Mouse (Mus musculus): ENCODE data around the gene Muc3a. TPM values are rescaled to one million over a fixed set of nuclear protein-coding genes. Genes with fewer than 3 reads are reported as not detected.

Muc3a gene
- polyA plus RNA-seq, 1 experiment from 2014 or later, result 0.09 TPM

DNA sequence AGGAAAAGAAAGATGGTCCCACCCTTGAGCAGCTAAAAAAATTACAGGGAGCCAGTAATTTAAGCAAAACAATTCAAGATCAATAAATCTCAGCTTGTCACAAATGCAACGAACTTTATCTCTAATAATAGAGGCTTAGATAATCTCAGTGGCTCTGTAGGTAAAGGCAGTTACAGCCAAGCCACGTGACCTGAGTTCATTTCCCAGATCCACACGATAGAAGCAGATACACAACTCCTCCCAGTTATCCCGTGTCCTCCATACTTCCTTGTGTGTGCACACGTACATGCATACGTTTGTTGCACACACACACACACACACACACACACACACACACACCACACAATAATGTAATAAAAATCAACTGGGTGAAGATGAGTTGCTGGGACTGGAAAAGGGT, 38.2 kb downstream of the Muc3a start:
- Histone ChIP-seq H3K4me3 (replicated peaks; ENCODE audit: low read length) (no peak overlapping the region), H3K9me3 (ENCODE audit: control insufficient read depth, low read length) (no peaks in the 10 kb centered on the region), H3K4me2 (replicated peaks) (no peak overlapping the region), H3K36me3 (replicated peaks; ENCODE audit: control insufficient read depth, insufficient read depth) (no peaks in the 10 kb centered on the region), H3K27me3 (ENCODE audit: control insufficient read depth, insufficient read depth, low read length) (no peaks in the 10 kb centered on the region), H3K9ac (no peak overlapping the region), H3K4me1 (replicated peaks; ENCODE audit: control insufficient read depth, insufficient read depth, low read length) (no peaks in the 10 kb centered on the region), H3K27ac (no peak overlapping the region)
- WGBS, result 85% methylated on average over 6 of the region's 6 CpGs
- DNase-seq (ENCODE audit: low spot score), result no peak
- no peak for ATAC-seq (ENCODE audit: low FRiP score)

DNA sequence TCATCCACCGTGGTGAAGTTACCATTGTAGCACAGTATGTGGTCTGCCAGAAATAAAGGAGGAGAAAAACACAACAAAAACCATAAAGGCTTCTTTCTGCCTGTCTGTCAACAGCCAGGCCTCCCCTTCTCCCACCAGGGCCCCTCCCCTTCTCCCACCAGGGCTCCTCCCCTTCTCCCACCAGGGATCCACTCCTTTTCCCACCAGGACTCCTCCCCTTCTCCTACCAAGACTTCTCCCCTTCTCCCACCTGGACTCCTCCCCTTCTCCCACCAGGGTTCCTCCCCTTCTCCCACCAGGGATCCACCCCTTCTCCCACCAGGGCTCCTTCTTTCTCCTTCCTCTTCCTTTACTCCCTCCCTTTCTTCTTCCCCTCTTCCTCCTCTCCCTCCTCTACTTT, 39.6 kb downstream of the Muc3a start:
- no peak overlapping the region for H3K27ac ChIP-seq
- H3K9ac ChIP-seq, result no peak overlapping the region
- H3K27me3 ChIP-seq (ENCODE audit: control insufficient read depth, insufficient read depth, low read length), result no peaks in the 10 kb centered on the region
- DNase-seq (ENCODE audit: low spot score) (no peak), ATAC-seq (ENCODE audit: low FRiP score) (no peak)
- no peak overlapping the region for H3K4me2 ChIP-seq (replicated peaks)
- WGBS, result 0% methylated on average over 1 of the region's 1 CpGs
- H3K36me3 ChIP-seq (replicated peaks; ENCODE audit: control insufficient read depth, insufficient read depth), result no peaks in the 10 kb centered on the region
- no peaks in the 10 kb centered on the region for H3K4me1 ChIP-seq (replicated peaks; ENCODE audit: control insufficient read depth, insufficient read depth, low read length)
- no peaks in the 10 kb centered on the region for H3K9me3 ChIP-seq (ENCODE audit: control insufficient read depth, low read length)
- no peak overlapping the region for H3K4me3 ChIP-seq (replicated peaks; ENCODE audit: low read length)

DNA sequence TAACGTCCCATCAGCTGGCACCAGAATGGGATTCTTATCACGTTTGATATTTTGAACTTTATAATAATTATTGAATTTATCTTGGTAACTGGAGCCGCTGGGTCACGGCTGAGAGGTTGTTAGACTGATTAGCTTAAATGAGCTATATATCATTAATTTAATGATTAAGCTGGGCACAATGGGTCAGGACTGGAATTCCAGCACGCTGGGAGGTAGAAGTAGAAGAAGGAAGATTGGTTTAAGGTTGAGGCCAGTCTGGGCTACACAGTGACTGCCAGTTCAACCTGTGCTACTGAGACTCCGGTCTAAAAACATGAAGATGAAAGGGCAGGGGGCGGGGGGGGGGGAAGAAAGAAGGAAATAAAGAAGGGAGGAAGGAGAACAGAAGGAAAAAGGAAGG, 40.7 kb downstream of the Muc3a start:
- H3K4me1 ChIP-seq (replicated peaks; ENCODE audit: control insufficient read depth, insufficient read depth, low read length), result no peaks in the 10 kb centered on the region
- H3K9me3 ChIP-seq (ENCODE audit: control insufficient read depth, low read length), result no peaks in the 10 kb centered on the region
- H3K36me3 ChIP-seq (replicated peaks; ENCODE audit: control insufficient read depth, insufficient read depth), result no peaks in the 10 kb centered on the region
- no peak overlapping the region for H3K9ac ChIP-seq
- 64% methylated on average over 7 of the region's 7 CpGs for WGBS
- H3K4me2 ChIP-seq (replicated peaks), result no peak overlapping the region
- no peak overlapping the region for H3K4me3 ChIP-seq (replicated peaks; ENCODE audit: low read length)
- no peak for ATAC-seq (ENCODE audit: low FRiP score)
- no peak for DNase-seq (ENCODE audit: low spot score)
- H3K27me3 ChIP-seq (ENCODE audit: control insufficient read depth, insufficient read depth, low read length), result no peaks in the 10 kb centered on the region
- no peak overlapping the region for H3K27ac ChIP-seq

DNA sequence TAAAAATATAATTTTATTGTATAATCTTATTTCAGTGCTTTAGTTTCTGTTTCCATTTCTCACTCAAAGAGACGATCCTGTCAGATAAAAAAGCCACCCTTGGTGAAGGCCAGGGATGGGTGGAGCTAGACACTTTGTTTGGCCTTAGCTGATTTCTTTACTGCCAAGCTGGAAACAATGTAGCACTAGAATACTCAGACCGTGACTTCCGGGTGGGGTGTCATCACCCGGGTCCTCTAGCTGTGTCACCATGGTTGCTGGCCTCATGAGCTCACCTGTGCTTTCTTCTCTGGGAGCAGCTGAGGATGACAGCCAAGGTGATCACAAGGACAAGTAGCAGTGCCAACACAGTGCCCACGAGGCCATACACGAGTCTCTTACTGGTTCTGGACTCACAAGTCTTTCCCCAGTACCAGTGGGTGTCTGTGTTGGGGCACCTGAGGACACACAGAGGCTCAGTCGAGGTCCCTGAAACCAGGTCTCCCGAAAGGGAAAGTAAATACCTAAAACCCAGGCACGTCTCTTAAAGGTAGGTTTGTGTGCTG, 41.3 kb downstream of the Muc3a start:
- H3K27me3 ChIP-seq (ENCODE audit: control insufficient read depth, insufficient read depth, low read length), result no peaks in the 10 kb centered on the region
- no peaks in the 10 kb centered on the region for H3K36me3 ChIP-seq (replicated peaks; ENCODE audit: control insufficient read depth, insufficient read depth)
- WGBS, result 78% methylated on average over 9 of the region's 9 CpGs
- H3K4me2 ChIP-seq (replicated peaks), result no peak overlapping the region
- ATAC-seq (ENCODE audit: low FRiP score), result no peak
- no peak overlapping the region for H3K9ac ChIP-seq
- H3K4me3 ChIP-seq (replicated peaks; ENCODE audit: low read length), result no peak overlapping the region
- DNase-seq (ENCODE audit: low spot score), result no peak
- H3K9me3 ChIP-seq (ENCODE audit: control insufficient read depth, low read length), result no peaks in the 10 kb centered on the region
- H3K27ac ChIP-seq, result no peak overlapping the region
- H3K4me1 ChIP-seq (replicated peaks; ENCODE audit: control insufficient read depth, insufficient read depth, low read length), result no peaks in the 10 kb centered on the region

DNA sequence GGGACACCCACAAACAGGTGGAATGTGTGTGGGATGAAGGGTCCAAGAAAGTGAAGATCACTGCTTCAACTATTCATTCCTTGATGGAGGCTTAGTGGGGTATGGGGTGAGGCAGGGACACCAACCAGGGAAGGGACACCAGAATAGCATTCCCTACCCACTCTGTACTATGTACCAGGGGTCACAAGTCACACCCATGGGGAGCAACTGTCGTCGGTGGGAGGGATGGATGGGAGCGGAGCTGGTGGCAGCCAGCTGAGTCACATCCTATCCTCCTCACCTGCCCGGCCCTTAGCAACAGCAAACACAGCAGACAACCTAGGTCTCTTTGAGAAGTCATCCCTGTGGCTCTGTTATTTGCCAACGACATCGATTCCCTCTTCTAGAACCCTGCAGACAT, 44.6 kb downstream of the Muc3a start:
- no peak for DNase-seq (ENCODE audit: low spot score)
- Histone ChIP-seq H3K4me1 (replicated peaks; ENCODE audit: control insufficient read depth, insufficient read depth, low read length) (no peaks in the 10 kb centered on the region), H3K4me2 (replicated peaks) (no peak overlapping the region), H3K36me3 (replicated peaks; ENCODE audit: control insufficient read depth, insufficient read depth) (no peaks in the 10 kb centered on the region), H3K4me3 (replicated peaks; ENCODE audit: low read length) (no peak overlapping the region), H3K27ac (no peak overlapping the region), H3K27me3 (ENCODE audit: control insufficient read depth, insufficient read depth, low read length) (no peaks in the 10 kb centered on the region), H3K9me3 (ENCODE audit: control insufficient read depth, low read length) (no peaks in the 10 kb centered on the region), H3K9ac (no peak overlapping the region)
- no peak for ATAC-seq (ENCODE audit: low FRiP score)
- 80% methylated on average over 6 of the region's 6 CpGs for WGBS

DNA sequence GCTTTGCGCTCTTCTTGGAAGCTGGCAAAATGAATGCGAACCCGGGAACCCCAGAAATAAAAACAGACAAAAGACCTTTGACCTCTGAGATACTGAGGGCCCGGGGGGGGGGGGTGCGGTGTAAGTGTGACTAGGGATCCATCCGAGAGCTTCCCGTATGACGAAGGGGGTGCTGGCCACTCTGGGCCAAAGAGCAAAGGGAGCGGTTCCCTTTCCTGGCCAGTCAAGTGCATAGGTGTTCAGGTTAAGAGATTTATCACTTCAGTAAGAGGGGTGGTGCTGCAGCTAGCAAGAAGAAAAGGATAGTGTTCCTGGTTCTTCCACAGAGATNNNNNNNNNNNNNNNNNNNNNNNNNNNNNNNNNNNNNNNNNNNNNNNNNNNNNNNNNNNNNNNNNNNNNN, 46.2 kb downstream of the Muc3a start:
- WGBS, result 77% methylated on average over 9 of the region's 9 CpGs
- no peaks in the 10 kb centered on the region for H3K36me3 ChIP-seq (replicated peaks; ENCODE audit: control insufficient read depth, insufficient read depth)
- H3K4me3 ChIP-seq (replicated peaks; ENCODE audit: low read length), result no peak overlapping the region
- DNase-seq (ENCODE audit: low spot score) (no peak), ATAC-seq (ENCODE audit: low FRiP score) (no peak)
- no peaks in the 10 kb centered on the region for H3K9me3 ChIP-seq (ENCODE audit: control insufficient read depth, low read length)
- no peaks in the 10 kb centered on the region for H3K27me3 ChIP-seq (ENCODE audit: control insufficient read depth, insufficient read depth, low read length)
- H3K27ac ChIP-seq, result no peak overlapping the region
- H3K9ac ChIP-seq, result no peak overlapping the region
- no peaks in the 10 kb centered on the region for H3K4me1 ChIP-seq (replicated peaks; ENCODE audit: control insufficient read depth, insufficient read depth, low read length)
- H3K4me2 ChIP-seq (replicated peaks), result no peak overlapping the region

DNA sequence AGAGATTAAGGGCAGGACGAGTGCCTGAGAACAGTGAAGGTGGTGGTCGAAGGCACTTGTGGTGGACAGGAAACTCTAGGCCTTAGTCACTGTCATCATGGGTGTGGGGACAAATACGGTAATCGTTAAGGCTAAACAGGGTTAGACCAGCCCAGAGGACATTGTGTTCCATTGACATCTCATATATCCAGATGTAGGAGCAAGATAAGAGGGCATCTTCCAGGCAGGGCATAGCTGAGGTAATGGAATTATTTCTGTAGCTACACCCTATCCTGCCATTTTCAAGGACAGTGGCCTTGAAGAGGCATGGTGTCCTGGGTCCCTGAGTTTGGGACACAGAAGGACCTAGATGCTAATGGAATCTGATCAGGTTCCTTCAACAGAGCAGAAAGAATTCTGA, 50.3 kb downstream of the Muc3a start:
- WGBS, result 77% methylated on average over 4 of the region's 4 CpGs
- H3K4me1 ChIP-seq (replicated peaks; ENCODE audit: control insufficient read depth, insufficient read depth, low read length), result no peaks in the 10 kb centered on the region
- DNase-seq (ENCODE audit: low spot score), result no peak
- ATAC-seq (ENCODE audit: low FRiP score), result no peak
- no peak overlapping the region for H3K4me2 ChIP-seq (replicated peaks)
- H3K27ac ChIP-seq, result no peak overlapping the region
- no peaks in the 10 kb centered on the region for H3K36me3 ChIP-seq (replicated peaks; ENCODE audit: control insufficient read depth, insufficient read depth)
- no peak overlapping the region for H3K4me3 ChIP-seq (replicated peaks; ENCODE audit: low read length)
- no peaks in the 10 kb centered on the region for H3K9me3 ChIP-seq (ENCODE audit: control insufficient read depth, low read length)
- H3K9ac ChIP-seq, result no peak overlapping the region
- no peaks in the 10 kb centered on the region for H3K27me3 ChIP-seq (ENCODE audit: control insufficient read depth, insufficient read depth, low read length)

DNA sequence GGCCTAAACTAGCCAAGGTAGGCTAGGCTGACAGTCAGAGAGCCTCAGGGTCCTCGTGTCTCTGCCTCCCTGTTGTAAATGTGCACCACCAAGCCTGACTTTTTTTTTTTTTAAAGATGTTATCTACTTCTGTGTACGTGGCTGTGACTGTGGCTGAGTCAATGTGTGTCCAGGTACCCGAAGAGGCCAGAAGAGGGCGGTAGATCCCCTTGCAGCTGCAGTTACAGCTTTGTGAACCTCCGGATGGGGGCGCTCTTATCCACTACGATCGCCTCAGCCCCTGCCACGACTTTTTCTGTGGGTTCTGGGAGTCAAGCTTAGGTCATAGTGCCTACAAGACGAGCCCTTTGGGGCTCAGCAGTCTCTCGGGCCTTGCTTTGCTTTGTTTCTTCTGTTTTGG, 52.7 kb downstream of the Muc3a start:
- Histone ChIP-seq H3K9me3 (ENCODE audit: control insufficient read depth, low read length) (no peaks in the 10 kb centered on the region), H3K9ac (no peak overlapping the region), H3K27me3 (ENCODE audit: control insufficient read depth, insufficient read depth, low read length) (no peaks in the 10 kb centered on the region), H3K27ac (no peak overlapping the region), H3K4me2 (replicated peaks) (no peak overlapping the region), H3K4me3 (replicated peaks; ENCODE audit: low read length) (no peak overlapping the region), H3K36me3 (replicated peaks; ENCODE audit: control insufficient read depth, insufficient read depth) (no peaks in the 10 kb centered on the region), H3K4me1 (replicated peaks; ENCODE audit: control insufficient read depth, insufficient read depth, low read length) (no peaks in the 10 kb centered on the region)
- 30% methylated on average over 11 of the region's 11 CpGs for WGBS
- ATAC-seq (ENCODE audit: low FRiP score) (no peak), DNase-seq (ENCODE audit: low spot score) (no peak)
